Comparison of ENCODE assay signal across 8 mouse cellular contexts in the genomic region with DNA sequence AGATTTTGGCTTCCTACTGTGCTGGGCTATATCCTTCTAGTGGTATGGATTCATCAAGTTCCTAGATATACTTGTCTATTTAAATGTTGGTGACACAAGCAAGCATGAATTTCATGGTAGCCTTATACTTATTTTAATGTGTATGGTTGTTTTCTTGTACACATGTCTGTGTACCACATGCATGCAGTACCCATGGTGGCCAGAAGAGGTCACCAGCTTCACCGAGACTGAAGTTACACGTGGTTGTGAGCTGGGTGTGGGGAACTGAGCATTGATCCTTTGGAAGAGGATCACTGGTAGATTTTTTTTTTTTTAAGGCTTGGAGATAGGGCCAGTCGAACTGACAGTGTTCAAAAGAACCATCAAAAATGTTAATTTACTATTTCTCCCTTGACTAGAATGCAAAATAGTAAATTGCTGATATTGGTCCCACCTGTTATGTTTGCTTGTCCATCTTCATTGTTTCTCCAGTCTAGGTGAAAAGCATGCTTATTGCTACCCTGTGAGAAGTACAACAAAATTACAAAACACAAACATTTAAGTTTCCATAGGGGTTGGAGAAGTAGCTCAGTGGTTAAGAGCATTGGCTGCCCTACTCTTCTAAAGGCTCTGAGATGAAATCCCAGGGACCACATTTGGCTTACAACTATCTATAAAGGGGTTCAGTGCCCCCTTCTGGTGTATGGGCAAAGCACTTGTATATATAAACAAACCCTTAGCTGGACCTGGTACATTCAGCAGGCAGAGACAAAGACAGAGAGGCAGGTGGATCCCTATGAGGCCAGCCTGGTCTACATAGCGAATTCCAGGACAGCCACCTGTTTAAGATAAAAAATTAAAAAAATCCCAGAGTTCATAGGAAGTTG. TPM values are rescaled to one million over a fixed set of nuclear protein-coding genes. Genes with fewer than 3 reads are reported as not detected.
A peak's percentile ranks its signal among the peaks of the same experiment; 100 is the strongest.
DNase-seq lines count a peak whose midpoint lies in the region; ATAC-seq and TF ChIP-seq lines count a peak whose summit lies in the region.

No protein-coding gene starts in this region.

- H3K27me3 ChIP-seq in lung, postnatal 0 days (replicated peaks; ENCODE audit: insufficient read depth, low read length): no peaks in the 10 kb centered on the region

- DNase-seq in cerebellum, adult 11 months: peak; percentile 19
- DNase-seq in cerebellum, adult 9-11 months: no peak
- DNase-seq in right cerebral cortex, postnatal 14 days: peak; percentile 45
- no peak for DNase-seq in right cerebral cortex, postnatal 25 days
- peak; percentile 50 to 75 for DNase-seq in cerebellum, postnatal 14 days
- peak; percentile 42 to 73 for DNase-seq in heart, postnatal 36 days
- DNase-seq in lung, postnatal 0 days (ENCODE audit: low spot score): peak; percentile 35
- DNase-seq in spleen, postnatal 14 days (ENCODE audit: low spot score in 2 of 2): peak; percentile 52 to 70

- no peak overlapping the region for H3K27ac ChIP-seq in lung, postnatal 0 days (ENCODE audit: low read length)

- no peak for ATAC-seq in lung, postnatal 0 days

- H3K4me1 ChIP-seq in lung, postnatal 0 days (ENCODE audit: insufficient read depth, low read depth, low read length): no peaks in the 10 kb centered on the region

- H3K9me3 ChIP-seq in lung, postnatal 0 days (ENCODE audit: low read length): no peaks in the 10 kb centered on the region

- intact Hi-C loops in heart, postnatal 36 days (cut with DNase I): loop anchor here (2.0 to 5.0 kb wide), 3 partner anchors 42 to 276 kb away; no protein-coding TSS in a partner anchor

- WGBS in lung, postnatal 0 days: 54% methylated on average over 4 of the region's 4 CpGs

- H3K4me2 ChIP-seq in lung, postnatal 0 days (replicated peaks; ENCODE audit: low read depth, low read length): no peak overlapping the region

- 0 out of 2 replicates have a peak, but pooled peaks cover 8% of the 10 kb centered on the region for H3K36me3 ChIP-seq in lung, postnatal 0 days (ENCODE audit: insufficient read depth, low read length)

- no peak overlapping the region for H3K4me3 ChIP-seq in lung, postnatal 0 days (ENCODE audit: low read depth, low read length)

- TF ChIP-seq EP300 in lung, postnatal 0 days (IDR thresholded peaks at IDR 0.05): no peak

- H3K9ac ChIP-seq in lung, postnatal 0 days (replicated peaks; ENCODE audit: low read depth): no peak overlapping the region

- TF ChIP-seq CTCF in lung, postnatal 0 days (IDR thresholded peaks at IDR 0.05): peak; percentile 79

RNA-seq across cellular contexts. Expression of a gene that starts 49.3 kb away (rescaled TPM):
- total RNA-seq in heart, postnatal 36 days (2021): 1 to 10 TPM; 6.5 to 6.9 TPM
- 12.6 and 12.7 TPM in 2 replicates for polyA plus RNA-seq in lung, postnatal 0 days (2015; fragmentation: Nextera tagmentation; extraction: Ambion mirVana)

Comparison
In these comparisons a context has a peak if more than half of its experiments do, and no peak if none do; other contexts are left out.
1. DNase-seq: peak in cerebellum, adult 11 months (single experiment), right cerebral cortex, postnatal 14 days (single experiment), cerebellum, postnatal 14 days (2 of 2), heart, postnatal 36 days (2 of 2), lung, postnatal 0 days (single experiment) and spleen, postnatal 14 days (2 of 2); none in cerebellum, adult 9-11 months (single experiment) and right cerebral cortex, postnatal 25 days (single experiment).